Mouse (Mus musculus) layer of hippocampus, adult 6 months (tissue): ENCODE data around the gene Ugt3a1. TPM values are rescaled to one million over a fixed set of nuclear protein-coding genes. Genes with fewer than 3 reads are reported as not detected.

Experiments used
- long read RNA-seq, 2 experiments: library from polyadenylated mRNA; unstranded; transcript quantifications; one replicate each; pipeline ENCODE4 v2.0.0; 2019 to 2020
- polyA plus RNA-seq: library from polyadenylated mRNA; unstranded; fragments of <200 nt; fragmentation: Nextera tagmentation; gene quantifications from 2 replicates; pipeline ENCODE4 v1.2.3, GENCODE M21; 2021

The Ugt3a1 gene
- not detected in 2 replicates for polyA plus RNA-seq
- long read RNA-seq, experiment 1: 0 reads
- long read RNA-seq, experiment 2, partial matches to known transcripts: 0 of 1 reads
- long read RNA-seq, experiment 2, other reads (novel, unspliced or antisense): 1 of 1 reads

GRCm38 (mm10) chr15:9276838-9277295, at the start of gene Ugt3a1:
TSS of gene Ugt3a1 (plus strand) at chr15:9276888.

DNA sequence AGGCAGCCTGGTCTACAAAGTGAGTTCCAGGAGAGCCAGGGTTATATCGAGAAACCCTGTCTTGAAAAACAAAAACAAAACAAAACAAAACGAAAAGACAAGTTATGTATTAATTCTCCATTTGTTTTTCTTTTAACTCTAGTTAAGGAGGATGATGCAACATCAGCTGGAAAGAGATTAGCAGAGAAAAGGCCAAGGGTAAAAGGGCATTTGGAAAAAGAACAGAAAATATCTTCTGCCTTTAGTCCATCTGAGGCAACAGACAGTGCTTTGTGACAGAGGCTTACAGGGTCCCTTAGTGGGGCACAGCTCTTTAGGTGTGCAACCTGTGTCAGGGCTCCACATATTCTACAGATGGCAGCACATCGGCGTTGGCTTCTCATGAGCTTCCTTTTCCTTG, 58.7 kb downstream of the Ugt3a1 start, which contains the start of gene Ugt3a2:
Gene Ugt3a2, plus strand, starts transcription at position 210 of the 400 bp plus-strand sequence.

Other genes with a start within 250 kb of the Ugt3a1 start
- 16.7 and 19.4 TPM in 2 replicates for gene Nadk2, start 205.6 kb upstream of the Ugt3a1 start, polyA plus RNA-seq
- gene Lmbrd2, start 136.3 kb upstream of the Ugt3a1 start, polyA plus RNA-seq: 7.7 and 8.4 TPM in 2 replicates
- 1.3 and 1.7 TPM in 2 replicates for gene Skp2, start 121.5 kb upstream of the Ugt3a1 start, polyA plus RNA-seq
- not detected in 2 replicates for gene Ugt3a2, start 58.7 kb downstream of the Ugt3a1 start, polyA plus RNA-seq
- gene Capsl, start 159.1 kb downstream of the Ugt3a1 start, polyA plus RNA-seq: 11.8 and 19.8 TPM in 2 replicates